Mouse (Mus musculus): ENCODE results near the gene 9930021J03Rik. TPM values are rescaled to one million over a fixed set of nuclear protein-coding genes. Genes with fewer than 3 reads are reported as not detected.

Gene 9930021J03Rik
- polyA plus RNA-seq, 1 experiment = 33.7 TPM

GRCm38 (mm10) chr19:29709461-29709860 lies 96.3 kb downstream of the 9930021J03Rik start:
- H3K9ac ChIP-seq (ENCODE audit: low read depth, poor library complexity, severe bottlenecking) = no peak overlapping the region
- no peaks in the 10 kb centered on the region for H3K36me3 ChIP-seq (ENCODE audit: control insufficient read depth, insufficient read depth, low read length, poor library complexity, severe bottlenecking)
- TF ChIP-seq POLR2A (IDR thresholded peaks at IDR 0.05; ENCODE audit: insufficient read depth, low read length) = no peak
- no peak for TF ChIP-seq CTCF (IDR thresholded peaks at IDR 0.05; ENCODE audit: low read depth, low read length)
- TF ChIP-seq EP300 (IDR thresholded peaks at IDR 0.05; ENCODE audit: insufficient read depth, low read depth, low read length) = no peak
- H3K27me3 ChIP-seq (ENCODE audit: control insufficient read depth, insufficient read depth, low read length, poor library complexity, severe bottlenecking) = no peaks in the 10 kb centered on the region
- no peaks in the 10 kb centered on the region for H3K9me3 ChIP-seq (replicated peaks; ENCODE audit: control insufficient read depth, insufficient read depth, low read length, poor library complexity, severe bottlenecking)
- H3K4me1 ChIP-seq (ENCODE audit: control insufficient read depth, insufficient read depth, low read length) = no peaks in the 10 kb centered on the region
- H3K4me3 ChIP-seq (ENCODE audit: low read depth, low read length) = no peak overlapping the region
- no peak overlapping the region for H3K27ac ChIP-seq (ENCODE audit: insufficient read depth, low read length)

GRCm38 (mm10) chr19:29708461-29708860 lies 97.3 kb downstream of the 9930021J03Rik start:
- no peaks in the 10 kb centered on the region for H3K36me3 ChIP-seq (ENCODE audit: control insufficient read depth, insufficient read depth, low read length, poor library complexity, severe bottlenecking)
- no peaks in the 10 kb centered on the region for H3K9me3 ChIP-seq (replicated peaks; ENCODE audit: control insufficient read depth, insufficient read depth, low read length, poor library complexity, severe bottlenecking)
- no peak overlapping the region for H3K27ac ChIP-seq (ENCODE audit: insufficient read depth, low read length)
- no peak overlapping the region for H3K9ac ChIP-seq (ENCODE audit: low read depth, poor library complexity, severe bottlenecking)
- no peaks in the 10 kb centered on the region for H3K4me1 ChIP-seq (ENCODE audit: control insufficient read depth, insufficient read depth, low read length)
- H3K4me3 ChIP-seq (ENCODE audit: low read depth, low read length) = no peak overlapping the region
- H3K27me3 ChIP-seq (ENCODE audit: control insufficient read depth, insufficient read depth, low read length, poor library complexity, severe bottlenecking) = no peaks in the 10 kb centered on the region
- TF ChIP-seq CTCF (IDR thresholded peaks at IDR 0.05; ENCODE audit: low read depth, low read length) = no peak
- no peak for TF ChIP-seq POLR2A (IDR thresholded peaks at IDR 0.05; ENCODE audit: insufficient read depth, low read length)
- TF ChIP-seq EP300 (IDR thresholded peaks at IDR 0.05; ENCODE audit: insufficient read depth, low read depth, low read length) = no peak

- H3K27me3 ChIP-seq (ENCODE audit: control insufficient read depth, insufficient read depth, low read length, poor library complexity, severe bottlenecking) = no peaks in the 10 kb centered on the region
- H3K27ac ChIP-seq (ENCODE audit: insufficient read depth, low read length) = no peak overlapping the region
- TF ChIP-seq POLR2A (IDR thresholded peaks at IDR 0.05; ENCODE audit: insufficient read depth, low read length) (no peak), CTCF (IDR thresholded peaks at IDR 0.05; ENCODE audit: low read depth, low read length) (no peak)
- no peak overlapping the region for H3K4me3 ChIP-seq (ENCODE audit: low read depth, low read length)
- H3K36me3 ChIP-seq (ENCODE audit: control insufficient read depth, insufficient read depth, low read length, poor library complexity, severe bottlenecking) = no peaks in the 10 kb centered on the region
- no peaks in the 10 kb centered on the region for H3K9me3 ChIP-seq (replicated peaks; ENCODE audit: control insufficient read depth, insufficient read depth, low read length, poor library complexity, severe bottlenecking)
- H3K4me1 ChIP-seq (ENCODE audit: control insufficient read depth, insufficient read depth, low read length) = no peaks in the 10 kb centered on the region
- no peak overlapping the region for H3K9ac ChIP-seq (ENCODE audit: low read depth, poor library complexity, severe bottlenecking)
Observed at GRCm38 (mm10) chr19:29708003-29708402, 97.8 kb downstream of the 9930021J03Rik start.

- TF ChIP-seq POLR2A (IDR thresholded peaks at IDR 0.05; ENCODE audit: insufficient read depth, low read length) (no peak), CTCF (IDR thresholded peaks at IDR 0.05; ENCODE audit: low read depth, low read length) (no peak), EP300 (IDR thresholded peaks at IDR 0.05; ENCODE audit: insufficient read depth, low read depth, low read length) (no peak)
- Histone ChIP-seq H3K9me3 (replicated peaks; ENCODE audit: control insufficient read depth, insufficient read depth, low read length, poor library complexity, severe bottlenecking) (no peaks in the 10 kb centered on the region), H3K27me3 (ENCODE audit: control insufficient read depth, insufficient read depth, low read length, poor library complexity, severe bottlenecking) (no peaks in the 10 kb centered on the region), H3K27ac (ENCODE audit: insufficient read depth, low read length) (no peak overlapping the region), H3K9ac (ENCODE audit: low read depth, poor library complexity, severe bottlenecking) (no peak overlapping the region), H3K36me3 (ENCODE audit: control insufficient read depth, insufficient read depth, low read length, poor library complexity, severe bottlenecking) (no peaks in the 10 kb centered on the region), H3K4me1 (ENCODE audit: control insufficient read depth, insufficient read depth, low read length) (no peaks in the 10 kb centered on the region), H3K4me3 (ENCODE audit: low read depth, low read length) (no peak overlapping the region)
Observed at GRCm38 (mm10) chr19:29707314-29707898, 98.4 kb downstream of the 9930021J03Rik start.

GRCm38 (mm10) chr19:29704436-29704835 lies 101.4 kb downstream of the 9930021J03Rik start:
- H3K4me1 ChIP-seq (ENCODE audit: control insufficient read depth, insufficient read depth, low read length) = no peaks in the 10 kb centered on the region
- H3K9ac ChIP-seq (ENCODE audit: low read depth, poor library complexity, severe bottlenecking) = no peak overlapping the region
- H3K36me3 ChIP-seq (ENCODE audit: control insufficient read depth, insufficient read depth, low read length, poor library complexity, severe bottlenecking) = no peaks in the 10 kb centered on the region
- H3K27ac ChIP-seq (ENCODE audit: insufficient read depth, low read length) = no peak overlapping the region
- H3K9me3 ChIP-seq (replicated peaks; ENCODE audit: control insufficient read depth, insufficient read depth, low read length, poor library complexity, severe bottlenecking) = no peaks in the 10 kb centered on the region
- TF ChIP-seq EP300 (IDR thresholded peaks at IDR 0.05; ENCODE audit: insufficient read depth, low read depth, low read length) (no peak), POLR2A (IDR thresholded peaks at IDR 0.05; ENCODE audit: insufficient read depth, low read length) (no peak), CTCF (IDR thresholded peaks at IDR 0.05; ENCODE audit: low read depth, low read length) (no peak)
- no peaks in the 10 kb centered on the region for H3K27me3 ChIP-seq (ENCODE audit: control insufficient read depth, insufficient read depth, low read length, poor library complexity, severe bottlenecking)
- peak overlapping the region; percentile 6; the same call in 1 of the 2 replicates for H3K4me3 ChIP-seq (ENCODE audit: low read depth, low read length)

GRCm38 (mm10) chr19:29701707-29702106 lies 104.1 kb downstream of the 9930021J03Rik start:
- no peaks in the 10 kb centered on the region for H3K36me3 ChIP-seq (ENCODE audit: control insufficient read depth, insufficient read depth, low read length, poor library complexity, severe bottlenecking)
- H3K4me3 ChIP-seq (ENCODE audit: low read depth, low read length) = no peak overlapping the region
- TF ChIP-seq EP300 (IDR thresholded peaks at IDR 0.05; ENCODE audit: insufficient read depth, low read depth, low read length) = no peak
- no peak for TF ChIP-seq CTCF (IDR thresholded peaks at IDR 0.05; ENCODE audit: low read depth, low read length)
- no peak for TF ChIP-seq POLR2A (IDR thresholded peaks at IDR 0.05; ENCODE audit: insufficient read depth, low read length)
- peaks cover 3% of the 10 kb centered on the region for H3K4me1 ChIP-seq (ENCODE audit: control insufficient read depth, insufficient read depth, low read length)
- no peak overlapping the region for H3K9ac ChIP-seq (ENCODE audit: low read depth, poor library complexity, severe bottlenecking)
- no peaks in the 10 kb centered on the region for H3K9me3 ChIP-seq (replicated peaks; ENCODE audit: control insufficient read depth, insufficient read depth, low read length, poor library complexity, severe bottlenecking)
- no peak overlapping the region for H3K27ac ChIP-seq (ENCODE audit: insufficient read depth, low read length)
- H3K27me3 ChIP-seq (ENCODE audit: control insufficient read depth, insufficient read depth, low read length, poor library complexity, severe bottlenecking) = no peaks in the 10 kb centered on the region

Measured in ES-Bruce4 (cell line).